Mouse (Mus musculus) Patski (cell line): ENCODE measurements around the gene Sec24b. TPM values are rescaled to one million over a fixed set of nuclear protein-coding genes. Genes with fewer than 3 reads are reported as not detected.
A peak's percentile ranks its signal among the peaks of the same experiment; 100 is the strongest.

Source experiments
- ATAC-seq: fragments of 100-300 bp; one replicate; pipeline ENCODE4 v1.8.0; 2021
- CTCF ChIA-PET: fragments of 350-600 bp; sonication (Branson Sonifier 250); formaldehyde crosslinking; loops from one replicate; lab custom pipeline; 2022; ENCODE audit warnings: inconsistent platforms; lab: Charles Lee
- POLR2A ChIA-PET: fragments of 350-600 bp; sonication (Branson Sonifier 250); formaldehyde crosslinking; loops from one replicate; lab custom pipeline; 2022; ENCODE audit warnings: antibody characterized with exemption, inconsistent platforms; lab: Charles Lee
- DNase-seq: peaks from one replicate; pipeline ENCODE4 v3.0.0-alpha.2; 2011; ENCODE audit warnings: low read depth, low spot score
- H3K27me3 ChIP-seq: fragments of 371-371 bp; one replicate; pipeline ENCODE4 v1.5.1; 2021
- CTCF ChIP-seq: fragments of 100-300 bp; IDR thresholded peaks from one replicate; pipeline ENCODE4 v1.5.1; 2021
- in situ Hi-C: fragments of 300-500 bp; cut with MboI; formaldehyde crosslinking; loops from 3 replicates; pipeline ENCODE4 v1.11.1; 2018; ENCODE audit warnings: low pct_unique_long_range_greater_than_20kb, mixed read lengths
- polyA plus RNA-seq: library from polyadenylated mRNA; unstranded; gene quantifications from one replicate; pipeline ENCODE4 v1.2.3, GENCODE M21; 2021

Gene Sec24b
- polyA plus RNA-seq, 1 experiment from 2014 or later, result 126 TPM

GRCm38 (mm10) chr3:129941291-129941690, 120.1 kb downstream of the Sec24b start:
- TF ChIP-seq CTCF, result no peak
- no peaks in the 10 kb centered on the region for H3K27me3 ChIP-seq
- ChIA-PET CTCF (interaction anchor here (0.8 to 2.1 kb wide), 6 partner anchors 10 to 113 kb away, joined by 3 to 8 read pairs (median 4); partner anchors contain the start of gene Mcub), POLR2A (no interaction called here)
- in situ Hi-C loops, result no loop called here
- ATAC-seq (peak; percentile 48), DNase-seq (peak; percentile 54)

DNA sequence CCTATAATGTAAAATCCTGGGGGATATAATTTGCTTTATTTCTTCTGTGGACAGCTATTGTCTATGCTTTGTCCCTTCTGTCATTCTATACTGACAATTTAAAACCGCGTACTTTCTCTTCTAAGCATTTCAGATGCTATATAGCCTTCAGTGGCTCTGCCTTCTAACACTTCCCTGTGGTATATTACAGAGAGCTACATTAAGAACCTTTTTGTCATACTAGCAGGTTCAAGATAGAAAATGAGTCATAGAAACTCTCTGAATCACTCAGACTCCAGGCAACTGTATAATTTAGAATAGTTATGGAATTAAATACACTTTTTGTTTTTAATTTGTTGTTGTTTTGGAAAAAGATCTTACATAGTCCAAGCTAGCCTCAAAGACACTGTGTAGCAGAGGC, 120.6 kb downstream of the Sec24b start:
- no peaks in the 10 kb centered on the region for H3K27me3 ChIP-seq
- no peak for TF ChIP-seq CTCF
- ChIA-PET POLR2A (interaction anchor here (0.7 kb wide), 1 partner anchor 53 kb away, joined by 3 read pairs; no protein-coding TSS in a partner anchor), CTCF (interaction anchor here (0.6 to 2.1 kb wide), 9 partner anchors 10 to 114 kb away, joined by 3 to 8 read pairs (median 3); partner anchors contain the start of gene Mcub)
- no peak for DNase-seq
- in situ Hi-C loops, result no loop called here
- no peak for ATAC-seq

DNA sequence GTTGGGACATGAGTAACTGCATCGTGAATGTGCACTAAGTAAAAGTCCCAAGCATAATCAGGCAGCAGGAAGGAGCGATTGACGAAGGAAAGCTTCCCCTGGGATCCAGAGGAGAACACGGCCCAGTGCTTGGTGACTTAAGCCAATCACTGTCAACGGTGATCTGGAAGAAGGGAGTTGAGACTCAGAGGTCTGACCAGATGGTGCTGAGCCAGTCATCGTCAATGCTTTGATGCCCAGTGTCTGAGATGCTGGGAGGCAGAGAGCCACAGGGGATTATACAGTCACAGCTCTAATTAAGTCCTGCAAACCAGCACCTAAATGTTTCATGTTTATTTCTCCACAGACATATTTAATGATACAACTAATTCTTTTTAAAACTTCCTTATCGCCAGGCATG, 122.3 kb downstream of the Sec24b start:
- POLR2A ChIA-PET, result interaction anchor here (0.6 to 0.8 kb wide), 2 partner anchors 15 to 31 kb away, joined by 3 to 4 read pairs; partner anchors contain the start of gene Mcub
- no peaks in the 10 kb centered on the region for H3K27me3 ChIP-seq
- TF ChIP-seq CTCF, result no peak
- CTCF ChIA-PET, result interaction anchor here (2.1 kb wide), 1 partner anchor 32 kb away, joined by 8 read pairs; the partner anchor contains the start of gene Mcub
- no peak for DNase-seq
- ATAC-seq, result no peak
- in situ Hi-C loops, result no loop called here

DNA sequence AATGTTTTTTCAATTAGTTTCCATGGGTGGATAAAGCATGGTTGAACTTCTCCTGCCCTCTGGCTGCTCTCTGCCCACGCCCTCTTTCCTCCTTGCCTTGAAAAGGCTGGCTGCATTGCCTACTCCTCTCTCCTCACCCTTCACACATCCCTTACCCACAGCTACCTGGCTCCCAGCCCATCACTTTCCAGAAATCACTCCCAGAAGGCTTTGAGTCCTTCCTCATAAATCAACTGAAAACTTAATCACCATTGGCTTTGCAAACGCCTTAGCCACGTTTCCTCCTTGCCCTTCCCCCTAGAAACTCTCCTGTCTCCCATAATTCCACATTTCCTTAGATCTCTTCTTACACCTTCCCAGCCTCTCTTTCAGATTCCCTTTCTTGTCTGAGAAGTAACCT, 123.5 kb downstream of the Sec24b start:
- peak; percentile 45 for ATAC-seq
- POLR2A ChIA-PET, result interaction anchor here (0.6 kb wide), 1 partner anchor 1025 kb away, joined by 3 read pairs; no protein-coding TSS in a partner anchor
- in situ Hi-C loops, result no loop called here

DNA sequence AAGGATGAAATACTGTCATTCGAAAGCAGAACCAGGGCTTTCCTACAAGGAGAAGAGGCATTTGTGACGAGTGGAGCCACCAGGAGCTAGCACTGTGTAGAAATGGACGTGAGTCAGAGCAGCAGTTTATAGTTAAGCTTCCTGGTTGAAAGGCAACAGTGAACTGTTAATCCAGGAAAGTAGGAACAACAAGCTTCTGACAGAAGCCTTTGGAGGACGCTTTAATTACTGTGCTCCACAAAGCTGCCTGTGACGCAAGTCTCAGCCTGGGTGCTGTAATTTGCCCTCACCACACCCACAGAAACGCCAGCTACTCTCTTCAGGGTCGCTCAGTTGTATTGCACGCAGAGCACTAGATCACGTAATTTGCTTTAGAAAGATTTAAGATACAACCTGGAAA, 124.8 kb downstream of the Sec24b start:
- peak; percentile 80 for ATAC-seq
- peak; percentile 34 for DNase-seq
- peak; percentile 5 for TF ChIP-seq CTCF
- H3K27me3 ChIP-seq, result no peaks in the 10 kb centered on the region
- CTCF ChIA-PET, result interaction anchor here (0.9 to 1.1 kb wide), 3 partner anchors 17 to 142 kb away, joined by 3 to 5 read pairs (median 3); no protein-coding TSS in a partner anchor
- in situ Hi-C loops, result no loop called here
- POLR2A ChIA-PET, result no interaction called here

More for the DNA sequence above, 123.5 kb downstream of the Sec24b start:
- peak; percentile 51 for DNase-seq
- H3K27me3 ChIP-seq, result no peaks in the 10 kb centered on the region
- TF ChIP-seq CTCF, result no peak
- CTCF ChIA-PET, result interaction anchor here (0.7 to 1.0 kb wide), 4 partner anchors 17 to 142 kb away, joined by 3 read pairs; no protein-coding TSS in a partner anchor

Other genes starting within 250 kb of the Sec24b start
- gene Rrh, start 239.0 kb downstream of the Sec24b start, polyA plus RNA-seq, result 0.30 TPM
- gene Gar1, start 230.2 kb downstream of the Sec24b start, polyA plus RNA-seq, result 96.2 TPM
- 1.3 TPM for gene Cfi, start 225.7 kb downstream of the Sec24b start, polyA plus RNA-seq
- 33.3 TPM for gene Pla2g12a, start 182.9 kb downstream of the Sec24b start, polyA plus RNA-seq
- 67.4 TPM for gene Casp6, start 160.1 kb downstream of the Sec24b start, polyA plus RNA-seq
- 12.4 TPM for gene Mcub, start 91.3 kb downstream of the Sec24b start, polyA plus RNA-seq
- gene Col25a1, start 69.9 kb upstream of the Sec24b start, polyA plus RNA-seq, result 0.03 TPM